Mouse (Mus musculus) ovary, postnatal 10 days (tissue): ENCODE measurements around the gene Pttg1ip.

Experiments used
- DNase-seq: peaks from one replicate; pipeline ENCODE4 v3.0.0; 2022; ENCODE audit warnings: low spot score

Pttg1ip gene

GRCm38 (mm10) chr10:77638956-77639355 lies 57.4 kb downstream of the Pttg1ip start:
- no peak for DNase-seq

DNA sequence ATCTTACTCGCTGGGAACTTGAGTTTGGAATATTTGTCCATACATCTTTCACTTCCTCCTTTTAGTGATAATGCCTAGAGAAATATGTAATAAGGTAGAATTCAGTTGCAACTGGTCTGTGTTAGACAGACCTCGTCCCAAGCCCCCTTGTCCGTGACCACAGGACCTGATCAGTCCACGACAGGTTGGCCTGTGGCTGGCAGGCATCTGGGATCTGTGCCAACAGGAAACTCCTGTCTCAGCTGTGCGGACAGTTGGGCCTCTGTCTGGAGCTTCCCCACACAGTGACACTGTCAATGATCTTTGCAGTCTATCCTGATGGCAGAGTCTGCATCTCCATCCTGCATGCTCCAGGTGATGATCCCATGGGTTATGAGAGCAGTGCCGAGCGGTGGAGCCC lies 61.6 kb downstream of the Pttg1ip start:
- DNase-seq = no peak

GRCm38 (mm10) chr10:77645571-77645970 lies 64.1 kb downstream of the Pttg1ip start:
- DNase-seq = no peak

DNA sequence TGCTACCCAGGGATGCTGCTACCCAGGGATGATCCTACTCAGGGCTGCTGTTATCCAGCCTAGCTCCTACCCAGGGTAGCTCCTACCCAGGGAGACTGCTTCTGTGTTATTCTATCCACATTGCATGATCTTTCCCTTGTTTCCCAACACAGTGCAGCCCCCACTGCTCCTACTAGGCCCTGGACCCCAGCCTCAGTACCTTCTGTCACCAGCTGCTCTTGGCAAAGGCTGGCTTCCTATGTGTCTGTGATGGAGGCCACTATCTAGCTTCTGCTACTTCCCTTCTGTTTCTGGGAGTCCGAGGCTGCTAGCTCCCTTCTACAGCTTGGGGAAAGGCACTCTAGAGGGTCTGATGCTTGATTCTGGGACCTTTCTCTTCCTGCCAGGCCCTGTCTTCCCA lies 65.9 kb downstream of the Pttg1ip start:
- DNase-seq = no peak

- no peak for DNase-seq
Measured at GRCm38 (mm10) chr10:77647901-77648300, 66.4 kb downstream of the Pttg1ip start.
